Mouse (Mus musculus) MEL (cell line): ENCODE results near the gene Cct8l1. TPM values are rescaled to one million over a fixed set of nuclear protein-coding genes. Genes with fewer than 3 reads are reported as not detected.

Experiments
- DNase-seq: peaks from one replicate; pipeline ENCODE4 v3.0.0; 2011; ENCODE audit warnings: low read depth, low spot score
- H3K27ac ChIP-seq: 2 replicates; pipeline ENCODE4 v1.5.1; 2012; ENCODE audit warnings: low read depth, mild to moderate bottlenecking, control low read depth, low read length, moderate library complexity; ENCODE audit not compliant: control insufficient read depth
- H3K27me3 ChIP-seq, 2 experiments: fragments of 150-350 bp in 1 of 2; sonication (generic) in 1 of 2; 2 replicates each; pipeline ENCODE4 v1.6.1; 2012; ENCODE audit warnings: low read length in 2 of 2, mild to moderate bottlenecking in 2 of 2, improper control_type of control experiment in 1 of 2, moderate library complexity in 1 of 2; ENCODE audit not compliant: insufficient read depth in 2 of 2, control insufficient read depth in 1 of 2
- H3K36me3 ChIP-seq, 2 experiments: 2 replicates each; pipeline ENCODE4 v1.6.1; 2012 to 2014; ENCODE audit warnings: low read length in 2 of 2, improper control_type of control experiment in 1 of 2, inconsistent platforms in 1 of 2, mild to moderate bottlenecking in 1 of 2; ENCODE audit not compliant: insufficient read depth in 2 of 2, control insufficient read depth in 1 of 2
- H3K4me1 ChIP-seq, 2 experiments: fragments of 150-350 bp in 1 of 2; sonication (generic) in 1 of 2; 2 replicates each; pipeline ENCODE4 v1.6.1; 2012; ENCODE audit warnings: low read length in 2 of 2, improper control_type of control experiment in 1 of 2, mild to moderate bottlenecking in 1 of 2; ENCODE audit not compliant: insufficient read depth in 2 of 2, control insufficient read depth in 1 of 2
- H3K4me3 ChIP-seq, 2 experiments: fragments of 150-350 bp in 1 of 2; sonication (generic) in 1 of 2; 2 replicates each; pipeline ENCODE4 v1.5.1; 2012; ENCODE audit warnings: low read depth in 2 of 2, low read length in 2 of 2, mild to moderate bottlenecking in 2 of 2, moderate library complexity in 2 of 2, control low read depth in 1 of 2, improper control_type of control experiment in 1 of 2; ENCODE audit not compliant: control insufficient read depth in 1 of 2, insufficient read depth in 1 of 2
- H3K79me2 ChIP-seq: 2 replicates; pipeline ENCODE4 v1.6.1; 2012; ENCODE audit warnings: mild to moderate bottlenecking, low read length, moderate library complexity; ENCODE audit not compliant: control insufficient read depth, poor library complexity, insufficient read depth
- H3K9ac ChIP-seq: 2 replicates; pipeline ENCODE4 v1.6.1; 2012; ENCODE audit warnings: low read depth, mild to moderate bottlenecking, control low read depth, low read length, moderate library complexity; ENCODE audit not compliant: control insufficient read depth, poor library complexity, severe bottlenecking
- H3K9me3 ChIP-seq: fragments of 150-350 bp; sonication (generic); replicated peaks from 2 replicates; pipeline ENCODE4 v1.6.1; 2012; ENCODE audit warnings: mild to moderate bottlenecking, low read length, improper control_type of control experiment, moderate library complexity; ENCODE audit not compliant: insufficient read depth
- CHD2 ChIP-seq: IDR thresholded peaks from 2 replicates; pipeline ENCODE4 v1.6.1; 2011; ENCODE audit warnings: low read length, improper control_type of control experiment
- GATA1 ChIP-seq: IDR thresholded peaks from 2 replicates; pipeline ENCODE4 v1.6.1; 2011; ENCODE audit warnings: low read depth, low read length, improper control_type of control experiment
- HCFC1 ChIP-seq: IDR thresholded peaks from 2 replicates; pipeline ENCODE4 v1.6.1; 2012; ENCODE audit warnings: low read depth, mild to moderate bottlenecking, inconsistent platforms, low read length, improper control_type of control experiment, moderate library complexity
- JUND ChIP-seq: IDR thresholded peaks from 2 replicates; pipeline ENCODE4 v1.6.1; 2011; ENCODE audit warnings: low read depth, mild to moderate bottlenecking, improper control_type of control experiment, low read length
- MAFK ChIP-seq: IDR thresholded peaks from 2 replicates; pipeline ENCODE4 v1.6.1; 2011; ENCODE audit warnings: low read depth, mild to moderate bottlenecking, low read length, improper control_type of control experiment, borderline replicate concordance
- MAX ChIP-seq: IDR thresholded peaks from 2 replicates; pipeline ENCODE4 v1.6.1; 2011; ENCODE audit warnings: low read length, improper control_type of control experiment
- MAZ ChIP-seq: IDR thresholded peaks from 2 replicates; pipeline ENCODE4 v1.6.1; 2012; ENCODE audit warnings: low read depth, mild to moderate bottlenecking, inconsistent platforms, low read length, improper control_type of control experiment
- MYC ChIP-seq: IDR thresholded peaks from 2 replicates; pipeline ENCODE4 v1.6.1; 2011; ENCODE audit warnings: low read depth, mild to moderate bottlenecking, low read length, improper control_type of control experiment, moderate library complexity
- NRF1 ChIP-seq: IDR thresholded peaks from 2 replicates; pipeline ENCODE4 v1.6.1; 2014; ENCODE audit warnings: low read depth, mild to moderate bottlenecking, inconsistent platforms, low read length, improper control_type of control experiment, moderate library complexity; ENCODE audit not compliant: poor library complexity, insufficient read depth, severe bottlenecking
- POLR2AphosphoS2 ChIP-seq: IDR thresholded peaks from 2 replicates; pipeline ENCODE4 v1.6.1; 2011; ENCODE audit warnings: low read length, improper control_type of control experiment
- POLR2AphosphoS5 ChIP-seq: IDR thresholded peaks from 2 replicates; pipeline ENCODE4 v1.6.1; 2012; ENCODE audit warnings: low read depth, borderline replicate concordance, mild to moderate bottlenecking, inconsistent platforms, low read length, moderate library complexity, mixed read lengths
- SIN3A ChIP-seq: IDR thresholded peaks from 2 replicates; pipeline ENCODE4 v1.6.1; 2012; ENCODE audit warnings: low read length, improper control_type of control experiment, inconsistent platforms
- UBTF ChIP-seq: IDR thresholded peaks from 2 replicates; pipeline ENCODE4 v1.6.1; 2012; ENCODE audit warnings: low read depth, mild to moderate bottlenecking, inconsistent platforms, low read length, improper control_type of control experiment, moderate library complexity, borderline replicate concordance; ENCODE audit not compliant: insufficient read depth
- ZC3H11A ChIP-seq: IDR thresholded peaks from 2 replicates; pipeline ENCODE4 v1.6.1; 2012; ENCODE audit warnings: low read depth, mild to moderate bottlenecking, inconsistent platforms, low read length, improper control_type of control experiment
- ZKSCAN1 ChIP-seq: IDR thresholded peaks from 2 replicates; pipeline ENCODE4 v1.6.1; 2012; ENCODE audit warnings: low read depth, mild to moderate bottlenecking, inconsistent platforms, low read length, improper control_type of control experiment, moderate library complexity
- ZNF384 ChIP-seq: IDR thresholded peaks from 2 replicates; pipeline ENCODE4 v1.6.1; 2012; ENCODE audit warnings: low read depth, mild to moderate bottlenecking, inconsistent platforms, low read length, improper control_type of control experiment
- polyA plus RNA-seq, 2 experiments: library from polyadenylated mRNA; stranded (reverse) in 1 of 2; unstranded in 1 of 2; fragments of >175 nt in 1 of 2; fragments of >200 nt in 1 of 2; gene quantifications; 2 replicates each; pipeline versions ENCODE4 v1.2.1 to v1.2.4; 2012; ENCODE audit warnings: low replicate concordance in 2 of 2, low read depth in 1 of 2; ENCODE audit not compliant: insufficient read length in 2 of 2, insufficient read depth in 1 of 2, missing spikeins in 1 of 2
- total RNA-seq: library from RNA; depleted of rRNA; stranded (reverse); fragments of 300-350 nt; gene quantifications from 2 replicates; pipeline ENCODE4 v1.2.3, GENCODE M21; 2012; rRNA removed

Cct8l1 gene
- total and polyA plus RNA-seq, 3 experiments: not detected

- no peak overlapping the region for H3K9ac ChIP-seq
- TF ChIP-seq NRF1 (no peak), CHD2 (no peak)
- H3K4me1 ChIP-seq: no peaks in the 10 kb centered on the region
- no peak overlapping the region for H3K27ac ChIP-seq
- no peak for DNase-seq
- no peaks in the 10 kb centered on the region for H3K36me3 ChIP-seq
- no peaks in the 10 kb centered on the region for H3K9me3 ChIP-seq
- H3K79me2 ChIP-seq: no peaks in the 10 kb centered on the region
- no peaks in the 10 kb centered on the region for H3K27me3 ChIP-seq
- no peak overlapping the region for H3K4me3 ChIP-seq
These were observed 38.8 kb downstream of the Cct8l1 start for GRCm38 (mm10) chr5:25554689-25555088.

DNA sequence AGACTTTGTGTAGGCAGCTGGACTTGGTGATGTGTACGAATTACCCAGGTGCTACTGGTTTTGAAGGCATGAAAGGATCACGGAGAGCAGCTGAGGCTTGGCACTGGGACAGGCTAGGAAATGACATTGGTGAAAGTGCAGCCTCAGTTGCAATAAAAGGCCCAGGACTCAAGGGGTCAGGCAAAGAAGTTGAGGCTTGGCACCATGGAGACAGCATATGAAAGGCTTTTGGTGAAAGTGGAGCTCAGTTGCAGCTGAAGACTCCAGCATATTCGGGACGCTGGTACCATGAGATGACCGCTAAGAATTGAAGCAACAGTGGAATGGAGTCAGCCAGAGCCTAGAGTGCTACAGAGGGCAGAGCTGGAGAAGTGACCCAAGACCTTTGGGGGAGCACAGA lies 39.8 kb downstream of the Cct8l1 start:
- H3K79me2 ChIP-seq: no peaks in the 10 kb centered on the region
- H3K27me3 ChIP-seq: no peaks in the 10 kb centered on the region
- no peaks in the 10 kb centered on the region for H3K4me1 ChIP-seq
- no peak overlapping the region for H3K4me3 ChIP-seq
- H3K9me3 ChIP-seq: no peaks in the 10 kb centered on the region
- H3K36me3 ChIP-seq: no peaks in the 10 kb centered on the region
- no peak for DNase-seq
- H3K9ac ChIP-seq: no peak overlapping the region
- TF ChIP-seq POLR2AphosphoS5 (no peak), JUND (no peak), MAFK (no peak), GATA1 (no peak), NRF1 (no peak), MAZ (no peak), ZKSCAN1 (no peak), POLR2AphosphoS2 (no peak), ZC3H11A (no peak), MYC (no peak), ZNF384 (no peak), MAX (no peak)
- H3K27ac ChIP-seq: no peak overlapping the region

DNA sequence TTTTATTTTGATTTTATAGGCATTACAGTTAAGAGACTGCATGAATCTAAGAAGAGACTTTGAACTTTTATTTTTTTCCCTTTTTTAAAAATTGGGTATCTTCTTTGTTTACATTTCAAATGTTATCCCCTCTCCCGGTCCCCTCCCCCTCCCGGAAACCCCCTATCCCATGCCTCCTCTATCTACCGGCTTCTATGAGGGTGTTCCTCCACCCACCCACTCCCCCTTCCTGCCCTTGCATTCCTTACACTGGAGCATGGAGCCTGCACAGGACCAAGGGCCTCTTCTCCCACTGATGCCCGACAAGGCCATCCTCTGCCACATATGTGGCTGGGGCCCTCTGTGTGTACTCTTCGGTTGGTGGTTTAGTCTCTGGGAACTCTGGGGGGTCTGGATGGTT lies 40.5 kb downstream of the Cct8l1 start:
- H3K79me2 ChIP-seq: no peaks in the 10 kb centered on the region
- TF ChIP-seq SIN3A: no peak
- no peak for TF ChIP-seq UBTF
- no peak for TF ChIP-seq HCFC1
- no peaks in the 10 kb centered on the region for H3K36me3 ChIP-seq
- no peaks in the 10 kb centered on the region for H3K27me3 ChIP-seq
- no peak overlapping the region for H3K27ac ChIP-seq
- H3K4me1 ChIP-seq: no peaks in the 10 kb centered on the region
- no peaks in the 10 kb centered on the region for H3K9me3 ChIP-seq
- DNase-seq: no peak
- H3K9ac ChIP-seq: no peak overlapping the region
- H3K4me3 ChIP-seq: no peak overlapping the region

Other genes with a start within 250 kb of the Cct8l1 start
- 26.2 and 28.1 TPM in 2 replicates for gene Kmt2c, start 17.3 kb upstream of the Cct8l1 start, total RNA-seq
- 10 to 100 TPM; 23.8 to 34.0 TPM for gene Kmt2c, start 17.3 kb upstream of the Cct8l1 start, polyA plus RNA-seq
- 25.4 and 34.1 TPM in 2 replicates for gene Xrcc2, start 189.8 kb downstream of the Cct8l1 start, total RNA-seq
- gene Xrcc2, start 189.8 kb downstream of the Cct8l1 start, polyA plus RNA-seq: 10 to 100 TPM in 1 of 2 experiments, not detected in 1; 22.8 TPM
- gene Actr3b, start 243.9 kb downstream of the Cct8l1 start, total RNA-seq: 7.4 and 8.7 TPM in 2 replicates
- 10 to 100 TPM in 1 of 2 experiments, not detected in 1; 11.1 TPM for gene Actr3b, start 243.9 kb downstream of the Cct8l1 start, polyA plus RNA-seq